9 mouse cellular contexts compared by ENCODE assay signal in the genomic region with DNA sequence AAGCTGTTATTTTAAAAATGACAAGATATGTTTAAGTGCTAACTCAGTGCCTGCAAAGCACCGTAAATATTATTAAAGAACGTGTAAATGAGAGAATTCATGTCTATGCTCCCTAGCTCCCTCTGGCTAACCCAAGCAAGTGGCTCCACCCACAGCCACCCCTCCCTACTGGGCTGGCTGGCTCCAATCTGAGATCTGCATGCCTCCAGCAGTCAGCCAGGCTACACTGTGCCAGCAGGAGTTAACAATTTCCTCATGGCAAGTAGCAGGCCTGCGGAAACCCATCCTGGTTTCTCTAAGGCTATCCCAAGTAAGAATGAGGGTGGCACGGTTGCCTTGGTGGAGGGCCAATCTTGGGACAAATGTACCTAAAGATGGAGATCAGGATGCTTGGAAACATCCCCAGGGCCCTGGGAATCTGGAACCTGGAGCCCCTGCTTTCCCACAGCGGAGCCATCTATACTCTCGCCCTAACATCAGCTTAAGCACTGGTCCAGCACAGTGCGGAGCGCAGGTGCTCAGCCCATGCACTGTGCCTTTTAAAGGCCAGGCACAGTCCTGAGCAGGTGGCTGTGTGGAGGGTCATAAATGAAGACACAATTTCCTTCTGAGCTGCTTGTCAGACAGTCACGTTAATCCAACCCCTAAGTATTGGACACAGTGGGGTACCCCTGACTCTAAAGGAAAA. TPM values are rescaled to one million over a fixed set of nuclear protein-coding genes. Genes with fewer than 3 reads are reported as not detected.
DNase-seq lines count a peak whose midpoint lies in the region; ATAC-seq lines count a peak whose summit lies in the region.
"Had no signal": no experiment of that assay in that cellular context is flagged by ENCODE, and none has a peak within 500 bp of the region (broad histone marks: within the 10 kb centered on the region; RNA-seq: fewer than 3 reads in every experiment).

No protein-coding gene starts in this region.

- no peaks in the 10 kb centered on the region for H3K36me3 ChIP-seq in midbrain, embryonic 16.5 days (ENCODE audit: control insufficient read depth, insufficient read depth, low read length)
- H3K36me3 ChIP-seq in midbrain, embryonic 10.5 days: no peaks in the 10 kb centered on the region
- H3K36me3 ChIP-seq: midbrain, embryonic 12.5 days had no signal

- H3K9me3 ChIP-seq in midbrain, embryonic 16.5 days (replicated peaks; ENCODE audit: control insufficient read depth, low read length, poor library complexity, severe bottlenecking): no peaks in the 10 kb centered on the region
- H3K9me3 ChIP-seq in midbrain, embryonic 10.5 days (replicated peaks): no peaks in the 10 kb centered on the region
- H3K9me3 ChIP-seq: midbrain, embryonic 12.5 days had no signal

- ATAC-seq in frontal cortex, adult (ENCODE audit: low TSS enrichment): peak; percentile 70; the same call in 1 of the 2 replicates
- ATAC-seq in midbrain, embryonic 16.5 days: peak; percentile 48; the same call in 1 of the 2 replicates

- no peak overlapping the region for H3K27ac ChIP-seq in midbrain, embryonic 16.5 days (ENCODE audit: low read length)
- no peak overlapping the region for H3K27ac ChIP-seq in midbrain, embryonic 10.5 days (replicated peaks)
- H3K27ac ChIP-seq: midbrain, embryonic 12.5 days had no signal

- no peak overlapping the region for H3K4me2 ChIP-seq in midbrain, embryonic 16.5 days (ENCODE audit: low read length)
- H3K4me2 ChIP-seq: midbrain, embryonic 12.5 days had no signal

- H3K4me1 ChIP-seq in midbrain, embryonic 16.5 days (ENCODE audit: control insufficient read depth, insufficient read depth, low read length): peaks cover 5% of the 10 kb centered on the region; the same call in 1 of the 2 replicates
- H3K4me1 ChIP-seq in midbrain, embryonic 10.5 days: 0 out of 2 replicates have a peak, but pooled peaks cover 15% of the 10 kb centered on the region

- no peak for DNase-seq in frontal cortex, adult 2 months (ENCODE audit: extremely low spot score in 1 of 2, low spot score in 1 of 2)
- DNase-seq in midbrain, embryonic 10.5 days (ENCODE audit: low spot score): no peak
- peak; percentile 31 for DNase-seq in embryo, embryonic 10.5 days (ENCODE audit: low spot score)
- DNase-seq in lung, postnatal 14 days: peak; percentile 48
- no peak for DNase-seq in left cerebral cortex, adult 18-20 months (ENCODE audit: low spot score in 2 of 2)
- no peak for DNase-seq in spleen, adult 18-20 months

- H3K4me3 ChIP-seq in midbrain, embryonic 16.5 days (ENCODE audit: low read depth, low read length): no peak overlapping the region
- H3K4me3 ChIP-seq in midbrain, embryonic 10.5 days: no peak overlapping the region
- H3K4me3 ChIP-seq: midbrain, embryonic 12.5 days had no signal

- WGBS in midbrain, embryonic 16.5 days: 53% methylated on average over 9 of the region's 9 CpGs
- 68% methylated on average over 9 of the region's 9 CpGs for WGBS in midbrain, embryonic 10.5 days

- no peaks in the 10 kb centered on the region for H3K27me3 ChIP-seq in midbrain, embryonic 16.5 days (ENCODE audit: control insufficient read depth, insufficient read depth, low read depth, low read length)
- no peaks in the 10 kb centered on the region for H3K27me3 ChIP-seq in midbrain, embryonic 10.5 days (ENCODE audit: low read depth, poor library complexity, severe bottlenecking)
- H3K27me3 ChIP-seq: midbrain, embryonic 12.5 days had no signal

- no peak overlapping the region for H3K9ac ChIP-seq in midbrain, embryonic 16.5 days (ENCODE audit: low read depth, low read length)
- H3K9ac ChIP-seq: midbrain, embryonic 12.5 days had no signal

RNA-seq across cellular contexts. Expression of gene Cib4, which starts 4.8 kb away (rescaled TPM):
- not detected in 2 replicates for polyA plus RNA-seq in frontal cortex, adult 2 months (2012; rRNA removed)
- polyA plus RNA-seq in midbrain, embryonic 16.5 days (2015; fragmentation: Nextera tagmentation; extraction: Ambion mirVana): not detected in 2 replicates
- not detected in 2 replicates for polyA plus RNA-seq in midbrain, embryonic 10.5 days (2016; fragmentation: Nextera tagmentation; extraction: Ambion mirVana)
- not detected for total RNA-seq in left cerebral cortex, adult 18-20 months (2021)
- polyA plus RNA-seq: midbrain, embryonic 12.5 days had no signal

RNA-seq across cellular contexts. Expression of gene Kcnk3, which starts 37.5 kb away (rescaled TPM):
- 18.0 and 23.1 TPM in 2 replicates for polyA plus RNA-seq in frontal cortex, adult 2 months (2012; rRNA removed)
- 6.1 and 6.6 TPM in 2 replicates for polyA plus RNA-seq in midbrain, embryonic 16.5 days (2015; fragmentation: Nextera tagmentation; extraction: Ambion mirVana)
- polyA plus RNA-seq in midbrain, embryonic 10.5 days (2016; fragmentation: Nextera tagmentation; extraction: Ambion mirVana): 0.12 and 0.27 TPM in 2 replicates
- 10 to 100 TPM; 22.6 to 24.2 TPM for total RNA-seq in left cerebral cortex, adult 18-20 months (2021)

Comparison
In these comparisons a context has a peak if more than half of its experiments do, and no peak if none do; other contexts are left out.
1. DNase-seq: peak in embryo, embryonic 10.5 days (single experiment) and lung, postnatal 14 days (single experiment); none in frontal cortex, adult 2 months (0 of 2), midbrain, embryonic 10.5 days (single experiment), left cerebral cortex, adult 18-20 months (0 of 2) and spleen, adult 18-20 months (0 of 2).